Mouse (Mus musculus) heart, embryonic 16.5 days (tissue): ENCODE results near the gene Banp. TPM values are rescaled to one million over a fixed set of nuclear protein-coding genes. Genes with fewer than 3 reads are reported as not detected.

ENCODE experiments used
- ATAC-seq: fragments of 200-750 bp; cut with Nextera tagmentation; replicated peaks from 2 replicates; pipeline ENCODE4 v1.8.0; 2017; ENCODE audit warnings: moderate number of reproducible peaks; ENCODE audit not compliant: insufficient read depth, low FRiP score; ENCODE audit errors: extremely low read depth
- H3K27ac ChIP-seq: fragments of 300-500 bp; sonication (generic); 2 replicates; pipeline ENCODE4 v1.5.1; 2014; ENCODE audit warnings: mild to moderate bottlenecking, low read length, control low read depth, moderate library complexity
- H3K27me3 ChIP-seq: fragments of 300-500 bp; sonication (generic); 2 replicates; pipeline ENCODE4 v1.6.1; 2014; ENCODE audit warnings: low read length, mixed read lengths; ENCODE audit not compliant: control insufficient read depth, insufficient read depth
- H3K36me3 ChIP-seq: fragments of 300-500 bp; sonication (generic); 2 replicates; pipeline ENCODE4 v1.6.1; 2014; ENCODE audit not compliant: control insufficient read depth, insufficient read depth
- H3K4me1 ChIP-seq: fragments of 300-500 bp; sonication (generic); 2 replicates; pipeline ENCODE4 v1.6.1; 2014; ENCODE audit warnings: low read length, mixed read lengths; ENCODE audit not compliant: control insufficient read depth, insufficient read depth
- H3K4me2 ChIP-seq: fragments of 300-500 bp; sonication (generic); 2 replicates; pipeline ENCODE4 v1.6.1; 2014; ENCODE audit warnings: low read depth, mild to moderate bottlenecking, control low read depth, low read length
- H3K4me3 ChIP-seq: fragments of 300-500 bp; sonication (generic); 2 replicates; pipeline ENCODE4 v1.5.1; 2014; ENCODE audit warnings: mild to moderate bottlenecking, control low read depth, low read length
- H3K9ac ChIP-seq: fragments of 300-500 bp; sonication (generic); 2 replicates; pipeline ENCODE4 v1.6.1; 2014; ENCODE audit warnings: low read length, control low read depth
- H3K9me3 ChIP-seq: fragments of 300-500 bp; sonication (generic); replicated peaks from 2 replicates; pipeline ENCODE4 v1.6.1; 2016; ENCODE audit warnings: low read length; ENCODE audit not compliant: control insufficient read depth
- WGBS: fragments of 180-500 bp; shearing (Covaris S2); extraction: QIAGEN DNeasy Blood & Tissue Kit; methylation state at CpG from one replicate; pipeline ENCODE4 v1.1.7; 2014; 5-methylcytosine and 5-hydroxymethylcytosine counted together
- polyA plus RNA-seq: library from polyadenylated mRNA; unstranded; fragments of >200 nt; fragmentation: Nextera tagmentation; extraction: Ambion mirVana; gene quantifications from 2 replicates; pipeline ENCODE4 v1.2.1, GENCODE M21; 2015

Gene Banp
- polyA plus RNA-seq, 1 experiment from 2014 or later: 33.1 TPM

DNA sequence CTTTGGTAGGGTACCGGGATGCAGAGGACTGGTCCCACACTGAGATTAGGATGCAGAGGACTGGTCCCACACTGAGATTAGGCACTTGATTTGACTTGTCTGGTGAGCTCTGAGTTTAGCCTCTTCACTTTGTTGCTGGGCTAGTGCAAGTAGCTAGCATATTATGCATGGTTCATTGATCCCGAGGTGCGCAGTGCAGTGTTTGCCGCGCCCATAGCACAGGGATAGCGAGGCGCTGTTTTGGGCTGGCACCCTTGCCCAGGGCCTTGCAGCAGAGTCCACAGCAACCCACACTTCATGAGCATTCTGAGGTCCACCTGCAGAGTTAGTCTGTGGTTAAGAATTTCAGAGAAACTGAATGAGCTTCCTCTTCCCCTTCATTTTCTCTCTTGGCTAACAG lies 3.2 kb downstream of the Banp start:
- Histone ChIP-seq H3K9me3 (no peaks in the 10 kb centered on the region), H3K4me2 (peak overlapping the region; percentile 94; the same call in 1 of the 2 replicates), H3K4me3 (no peak overlapping the region), H3K27ac (no peak overlapping the region), H3K36me3 (peaks cover 7% of the 10 kb centered on the region), H3K27me3 (no peaks in the 10 kb centered on the region), H3K9ac (no peak overlapping the region), H3K4me1 (peaks cover 55% of the 10 kb centered on the region)
- ATAC-seq: no peak
- 88% methylated on average over 7 of the region's 7 CpGs for WGBS

DNA sequence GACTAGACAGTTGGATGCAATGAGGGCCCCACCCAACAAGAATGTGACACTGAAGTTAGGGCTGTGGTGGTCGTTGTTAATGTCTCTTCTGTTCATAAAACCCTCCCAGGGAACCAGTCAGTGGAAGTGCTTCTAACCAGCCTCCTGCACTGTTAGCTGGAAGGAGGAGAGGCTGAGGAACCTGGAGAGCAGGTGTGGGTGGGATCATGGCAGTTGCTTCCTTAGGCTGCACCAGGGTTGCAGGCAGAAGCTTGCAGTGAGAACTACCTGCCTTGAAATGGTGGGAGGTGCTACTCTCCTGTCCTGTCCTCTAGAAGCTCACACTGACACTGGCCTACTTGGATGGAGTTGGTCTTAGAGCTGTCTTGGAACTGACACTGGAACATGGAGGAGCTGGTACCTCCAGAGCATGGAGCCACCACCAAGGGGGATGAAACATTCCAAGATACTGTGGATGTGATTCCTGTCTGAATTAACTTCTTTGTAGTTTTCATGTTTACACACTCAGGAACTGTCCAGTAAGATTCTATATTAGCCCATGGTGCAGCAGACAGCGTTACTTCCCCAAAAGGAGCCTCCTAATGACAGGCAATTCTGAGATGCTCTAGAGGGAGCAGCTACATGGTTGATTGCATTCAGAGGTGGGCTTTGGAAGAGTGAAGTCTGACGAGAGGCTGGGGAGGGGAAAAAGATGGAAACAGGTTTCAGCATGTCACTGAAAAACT lies 4.4 kb downstream of the Banp start:
- Histone ChIP-seq H3K36me3 (peaks cover 7% of the 10 kb centered on the region), H3K9me3 (no peaks in the 10 kb centered on the region), H3K27ac (no peak overlapping the region), H3K4me3 (no peak overlapping the region), H3K4me1 (peaks cover 45% of the 10 kb centered on the region), H3K4me2 (no peak overlapping the region), H3K27me3 (no peaks in the 10 kb centered on the region), H3K9ac (no peak overlapping the region)
- no peak for ATAC-seq
- WGBS: 70% methylated on average over 3 of the region's 3 CpGs

DNA sequence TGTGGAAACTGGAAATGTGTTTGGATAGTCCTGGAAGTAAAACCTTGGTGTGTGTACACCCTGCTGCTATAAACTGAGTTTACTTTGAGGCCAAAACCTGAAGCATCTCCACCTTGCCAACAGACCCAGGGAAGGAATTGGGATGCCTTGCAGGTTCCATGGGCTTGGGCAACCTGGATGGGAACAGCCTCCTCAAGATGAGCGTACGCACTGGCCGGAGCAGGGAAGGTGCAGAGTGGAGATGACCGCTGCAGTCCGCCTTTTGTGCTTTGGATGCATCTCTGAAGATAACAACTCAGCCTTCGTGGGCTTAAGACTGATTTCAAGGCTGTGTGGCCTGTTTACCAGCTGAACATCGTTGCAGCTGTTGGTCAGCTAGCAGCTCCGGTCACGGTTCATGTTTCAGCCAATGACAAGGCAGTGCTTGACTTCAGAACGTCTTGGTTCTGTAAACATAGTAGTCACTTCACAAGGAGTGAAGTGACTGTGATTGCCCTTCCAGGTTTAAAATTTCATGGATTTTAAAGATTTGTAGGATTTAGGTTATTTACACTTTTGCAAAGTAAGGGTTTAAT lies 5.5 kb downstream of the Banp start:
- peaks cover 42% of the 10 kb centered on the region for H3K4me1 ChIP-seq
- no peaks in the 10 kb centered on the region for H3K27me3 ChIP-seq
- H3K9ac ChIP-seq: no peak overlapping the region
- peaks cover 7% of the 10 kb centered on the region for H3K36me3 ChIP-seq
- no peaks in the 10 kb centered on the region for H3K9me3 ChIP-seq
- 74% methylated on average over 10 of the region's 10 CpGs for WGBS
- ATAC-seq: no peak
- no peak overlapping the region for H3K4me3 ChIP-seq
- no peak overlapping the region for H3K4me2 ChIP-seq
- H3K27ac ChIP-seq: no peak overlapping the region

DNA sequence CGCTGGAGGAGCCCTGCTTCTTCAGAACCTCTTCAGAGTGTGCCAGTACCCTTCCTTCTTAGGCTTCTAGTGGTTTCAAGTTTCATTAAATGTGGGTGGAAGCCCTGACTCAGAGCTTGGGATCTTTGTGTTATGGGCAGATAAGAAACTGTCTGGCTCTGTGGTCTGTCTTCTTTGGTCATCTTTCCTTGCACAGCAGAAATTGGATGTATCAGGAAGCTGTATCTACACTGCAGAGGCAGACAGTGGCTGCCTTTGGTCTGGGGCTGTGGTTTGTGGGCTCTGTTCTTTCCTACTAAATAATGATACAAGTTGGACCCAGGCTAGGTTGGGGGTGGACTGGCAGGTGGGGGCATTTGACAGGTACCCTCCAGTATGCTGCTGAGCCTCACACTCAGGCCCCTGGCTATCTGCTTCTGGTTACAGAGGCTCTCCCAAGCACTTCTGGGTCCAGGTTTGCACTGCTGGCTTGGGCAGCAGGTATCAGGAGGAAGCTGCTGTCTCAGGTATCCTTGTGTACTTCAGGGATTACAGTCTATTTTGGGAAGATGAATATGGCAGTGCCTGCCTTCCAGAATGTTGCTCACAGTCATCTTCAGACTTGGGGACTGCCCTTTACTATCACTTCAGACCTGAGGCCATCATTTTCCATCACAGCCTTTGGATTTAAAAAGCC lies 6.4 kb downstream of the Banp start:
- no peak for ATAC-seq
- Histone ChIP-seq H3K27ac (no peak overlapping the region), H3K4me1 (peaks cover 42% of the 10 kb centered on the region), H3K9me3 (no peaks in the 10 kb centered on the region), H3K4me3 (no peak overlapping the region), H3K27me3 (no peaks in the 10 kb centered on the region), H3K9ac (no peak overlapping the region), H3K36me3 (peaks cover 7% of the 10 kb centered on the region), H3K4me2 (no peak overlapping the region)
- 45% methylated on average over 1 of the region's 1 CpGs for WGBS

DNA sequence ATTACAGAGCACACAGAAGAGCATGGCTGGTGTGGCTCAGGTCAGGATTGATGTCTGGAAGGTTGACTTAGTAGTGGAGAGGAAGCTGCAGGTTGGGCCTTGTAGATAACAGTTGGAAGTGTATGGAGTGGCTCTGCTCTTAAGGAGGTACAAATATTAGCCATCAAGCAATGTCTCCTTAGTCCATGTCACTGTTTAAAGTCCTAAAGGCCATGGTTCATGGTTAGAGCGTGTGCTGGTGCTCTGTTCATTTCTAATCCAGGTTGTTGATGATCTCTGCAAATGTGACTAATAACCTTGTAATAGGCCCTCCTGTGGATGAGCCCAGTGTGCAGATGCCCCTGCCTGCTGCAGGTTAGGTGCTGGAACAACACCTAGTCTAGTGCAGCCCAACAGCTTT lies 8.8 kb downstream of the Banp start:
- Histone ChIP-seq H3K9ac (no peak overlapping the region), H3K4me2 (no peak overlapping the region), H3K27ac (no peak overlapping the region), H3K4me3 (no peak overlapping the region), H3K9me3 (no peaks in the 10 kb centered on the region), H3K36me3 (peaks cover 7% of the 10 kb centered on the region), H3K4me1 (peaks cover 22% of the 10 kb centered on the region), H3K27me3 (no peaks in the 10 kb centered on the region)
- ATAC-seq: no peak
- WGBS: 94% methylated on average over 1 of the region's 1 CpGs

DNA sequence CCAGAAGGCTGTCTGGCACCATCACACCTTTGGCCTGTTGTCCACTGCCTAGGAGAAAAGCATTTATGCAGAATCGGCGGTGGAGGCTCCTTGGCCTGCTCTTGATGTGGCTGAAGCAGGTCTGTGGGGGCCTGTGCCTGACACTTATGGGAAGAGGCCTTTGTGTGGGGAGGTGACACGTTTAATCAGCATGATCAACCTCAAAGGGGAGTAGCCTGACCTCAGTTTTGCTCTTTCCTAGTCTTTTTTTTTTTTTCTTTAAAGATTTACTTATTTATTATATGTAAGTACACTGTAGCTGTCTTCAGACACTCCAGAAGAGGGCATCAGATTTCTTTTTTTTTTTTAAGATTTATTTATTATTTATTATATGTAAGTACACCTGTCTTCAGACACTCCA lies 13.3 kb downstream of the Banp start:
- H3K36me3 ChIP-seq: no peaks in the 10 kb centered on the region
- 71% methylated on average over 3 of the region's 3 CpGs for WGBS
- no peak overlapping the region for H3K4me3 ChIP-seq
- H3K4me1 ChIP-seq: peaks cover 39% of the 10 kb centered on the region
- no peak overlapping the region for H3K27ac ChIP-seq
- no peaks in the 10 kb centered on the region for H3K9me3 ChIP-seq
- no peak for ATAC-seq
- H3K4me2 ChIP-seq: no peak overlapping the region
- H3K9ac ChIP-seq: no peak overlapping the region
- H3K27me3 ChIP-seq: no peaks in the 10 kb centered on the region

DNA sequence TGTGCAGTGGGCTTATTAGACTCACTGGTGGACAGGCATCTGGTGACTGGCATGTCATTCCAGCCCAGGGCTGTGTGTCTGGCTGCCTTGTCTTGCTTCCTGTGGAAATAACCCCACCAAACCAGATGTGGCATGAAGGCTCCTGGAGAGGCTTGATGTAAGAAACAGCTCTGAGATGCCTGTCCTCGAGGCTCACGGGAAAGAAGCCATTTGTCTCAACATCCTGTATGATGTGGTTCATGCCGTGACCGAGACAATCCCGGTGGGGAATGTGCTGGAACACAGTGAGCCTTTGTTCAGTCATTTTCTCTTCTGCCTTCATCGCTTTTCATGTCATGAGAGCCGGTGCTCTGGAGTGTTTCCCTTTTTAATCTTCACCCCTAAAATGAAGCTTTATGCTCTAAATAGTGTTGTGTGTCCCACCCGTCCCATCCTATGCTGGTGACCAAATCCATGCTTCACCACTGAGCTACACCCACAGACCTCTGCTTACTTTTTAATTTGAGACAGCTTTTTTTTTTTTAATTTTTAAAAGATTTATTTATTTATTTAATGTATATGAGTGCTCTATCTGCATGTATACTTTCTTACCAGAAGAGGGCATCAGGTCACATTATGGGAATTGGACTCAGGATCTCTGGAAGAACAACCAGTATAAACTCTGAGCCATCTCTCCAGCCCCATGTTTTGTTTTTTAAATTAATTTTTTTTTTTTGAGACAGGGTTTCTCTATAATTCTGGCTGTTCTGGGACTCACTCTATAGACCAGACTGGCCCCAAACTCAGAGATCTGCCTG lies 15.4 kb downstream of the Banp start:
- Histone ChIP-seq H3K36me3 (no peaks in the 10 kb centered on the region), H3K9me3 (no peaks in the 10 kb centered on the region), H3K4me3 (no peak overlapping the region), H3K4me1 (peaks cover 44% of the 10 kb centered on the region), H3K4me2 (no peak overlapping the region), H3K27ac (peak overlapping the region; percentile 77), H3K9ac (no peak overlapping the region), H3K27me3 (no peaks in the 10 kb centered on the region)
- ATAC-seq: 0 out of 2 replicates have a peak, but pooled peaks have one; percentile 8
- 69% methylated on average over 8 of the region's 8 CpGs for WGBS

GRCm38 (mm10) chr8:121966110-121966509 lies 16.6 kb downstream of the Banp start:
- Histone ChIP-seq H3K4me2 (no peak overlapping the region), H3K27ac (no peak overlapping the region), H3K9me3 (no peaks in the 10 kb centered on the region), H3K4me1 (peaks cover 49% of the 10 kb centered on the region), H3K27me3 (no peaks in the 10 kb centered on the region), H3K4me3 (no peak overlapping the region), H3K9ac (no peak overlapping the region), H3K36me3 (no peaks in the 10 kb centered on the region)
- WGBS: 49% methylated on average over 5 of the region's 5 CpGs
- no peak for ATAC-seq
